8 mouse cellular contexts compared by ENCODE assay signal in genomic region chr19:40894519-40895392, GRCm38 (mm10). TPM values are rescaled to one million over a fixed set of nuclear protein-coding genes. Genes with fewer than 3 reads are reported as not detected.
DNase-seq lines count a peak whose midpoint lies in the region; ATAC-seq and TF ChIP-seq lines count a peak whose summit lies in the region.

Gene Zfp518a (plus strand): TSS chr19:40894705.

- under 1% methylated on average over 80 of the region's 89 CpGs for WGBS in forebrain, embryonic 16.5 days
- WGBS in lung, embryonic 14.5 days, result under 1% methylated on average over 89 of the region's 89 CpGs
- WGBS in olfactory bulb, adult 2 months, result under 1% methylated on average over 89 of the region's 89 CpGs
- WGBS in thymus, adult 2 months, result under 1% methylated on average over 89 of the region's 89 CpGs

- peak within 1 kb of the TSS; percentile 69 for H3K4me2 ChIP-seq in forebrain, embryonic 16.5 days (ENCODE audit: low read length)
- peak within 1 kb of the TSS; percentile 67 for H3K4me2 ChIP-seq in lung, embryonic 14.5 days

- peak; percentile 64 for TF ChIP-seq POLR2A in ES-Bruce4 (IDR thresholded peaks at IDR 0.05; ENCODE audit: insufficient read depth, low read length)
- peak; percentile 44; the same call in 1 of the 2 replicates for TF ChIP-seq POLR2A in olfactory bulb, adult 2 months (IDR thresholded peaks at IDR 0.05; ENCODE audit: insufficient read depth, low read depth, low read length)
- TF ChIP-seq POLR2A in thymus, adult 2 months (IDR thresholded peaks at IDR 0.05; ENCODE audit: control insufficient read depth, extremely low read depth, insufficient read depth, low read length, poor library complexity), result peak; percentile 49; the same call in 1 of the 2 replicates

- intact Hi-C loops in heart, postnatal 36 days (cut with DNase I), result loop anchor here (1.0 to 2.0 kb wide), 2 partner anchors 21 to 64 kb away; partner anchors contain the start of gene Ccnj

- peak; percentile 96 for ATAC-seq in forebrain, embryonic 16.5 days
- peak; percentile 90 for ATAC-seq in lung, embryonic 14.5 days (ENCODE audit: insufficient read depth)

- peak within 1 kb of the TSS; percentile 92 for H3K9ac ChIP-seq in ES-Bruce4 (ENCODE audit: low read depth, poor library complexity, severe bottlenecking)
- peak within 1 kb of the TSS; percentile 78 for H3K9ac ChIP-seq in forebrain, embryonic 16.5 days (replicated peaks; ENCODE audit: low read depth, low read length)
- H3K9ac ChIP-seq in lung, embryonic 14.5 days, result peak within 1 kb of the TSS; percentile 78

- no peaks in the 10 kb centered on the region for H3K9me3 ChIP-seq in ES-Bruce4 (replicated peaks; ENCODE audit: control insufficient read depth, insufficient read depth, low read length, poor library complexity, severe bottlenecking)
- peaks cover 5% of the 10 kb centered on the region; the same call in 1 of the 2 replicates for H3K9me3 ChIP-seq in forebrain, embryonic 16.5 days (ENCODE audit: control insufficient read depth, low read length)
- no peaks in the 10 kb centered on the region for H3K9me3 ChIP-seq in lung, embryonic 14.5 days (ENCODE audit: low read depth, low read length)

- H3K27ac ChIP-seq in ES-Bruce4 (ENCODE audit: insufficient read depth, low read length), result peak within 1 kb of the TSS; percentile 89
- peak within 1 kb of the TSS; percentile 93 for H3K27ac ChIP-seq in forebrain, embryonic 16.5 days (ENCODE audit: low read length)
- H3K27ac ChIP-seq in layer of hippocampus, adult 2 months, result peak within 1 kb of the TSS; percentile 96
- H3K27ac ChIP-seq in lung, embryonic 14.5 days (ENCODE audit: low read depth), result peak within 1 kb of the TSS; percentile 97
- peak within 1 kb of the TSS; percentile 67 for H3K27ac ChIP-seq in olfactory bulb, adult 2 months (ENCODE audit: insufficient read depth, low read depth, low read length)
- H3K27ac ChIP-seq in thymus, adult 2 months (ENCODE audit: control insufficient read depth, insufficient read depth, low read length), result peak within 1 kb of the TSS; percentile 77

- DNase-seq in cerebellum, adult 18-20 months, result peak; percentile 78 to 90
- peak; percentile 88 to 97 for DNase-seq in heart, postnatal 36 days
- peak; percentile 66 to 83 for DNase-seq in layer of hippocampus, adult 2 months (ENCODE audit: low spot score in 2 of 2)
- DNase-seq in lung, embryonic 14.5 days, result peak; percentile 96
- DNase-seq in thymus, adult 2 months, result peak; percentile 83

- H3K4me3 ChIP-seq in ES-Bruce4 (ENCODE audit: low read depth, low read length), result peak within 1 kb of the TSS; percentile 95
- H3K4me3 ChIP-seq in forebrain, embryonic 16.5 days (replicated peaks; ENCODE audit: low read length), result peak within 1 kb of the TSS; percentile 84
- H3K4me3 ChIP-seq in layer of hippocampus, adult 2 months, result peak within 1 kb of the TSS; percentile 95
- H3K4me3 ChIP-seq in lung, embryonic 14.5 days (ENCODE audit: low read depth, low read length), result peak within 1 kb of the TSS; percentile 75
- peak within 1 kb of the TSS; percentile 63 for H3K4me3 ChIP-seq in olfactory bulb, adult 2 months (ENCODE audit: insufficient read depth, low read depth, low read length)
- H3K4me3 ChIP-seq in thymus, adult 2 months (ENCODE audit: control insufficient read depth, insufficient read depth, low read length), result peak within 1 kb of the TSS; percentile 91

- TF ChIP-seq EP300 in ES-Bruce4 (IDR thresholded peaks at IDR 0.05; ENCODE audit: insufficient read depth, low read depth, low read length), result no peak

- H3K27me3 ChIP-seq in ES-Bruce4 (ENCODE audit: control insufficient read depth, insufficient read depth, low read length, poor library complexity, severe bottlenecking), result no peaks in the 10 kb centered on the region
- H3K27me3 ChIP-seq in forebrain, embryonic 16.5 days (replicated peaks; ENCODE audit: control insufficient read depth, insufficient read depth, low read length), result peaks cover 25% of the 10 kb centered on the region
- H3K27me3 ChIP-seq in lung, embryonic 14.5 days (ENCODE audit: insufficient read depth, low read length), result 0 out of 2 replicates have a peak, but pooled peaks cover 13% of the 10 kb centered on the region
- no peaks in the 10 kb centered on the region for H3K27me3 ChIP-seq in thymus, adult 2 months (ENCODE audit: control insufficient read depth, insufficient read depth, low read length)

- no peak for TF ChIP-seq CTCF in ES-Bruce4 (IDR thresholded peaks at IDR 0.05; ENCODE audit: low read depth, low read length)
- TF ChIP-seq CTCF in layer of hippocampus, adult 2 months (conservative IDR thresholded peaks at IDR 0.05), result no peak
- TF ChIP-seq CTCF in lung, embryonic 14.5 days (IDR thresholded peaks at IDR 0.05; ENCODE audit: low read depth), result no peak
- no peak for TF ChIP-seq CTCF in olfactory bulb, adult 2 months (IDR thresholded peaks at IDR 0.05; ENCODE audit: insufficient read depth, low read depth, low read length)
- no peak for TF ChIP-seq CTCF in thymus, adult 2 months (IDR thresholded peaks at IDR 0.05; ENCODE audit: borderline replicate concordance, control insufficient read depth, extremely low read depth, insufficient read depth, low read length, poor library complexity)

- H3K4me1 ChIP-seq in ES-Bruce4 (ENCODE audit: control insufficient read depth, insufficient read depth, low read length), result no peaks in the 10 kb centered on the region
- H3K4me1 ChIP-seq in forebrain, embryonic 16.5 days (replicated peaks; ENCODE audit: control insufficient read depth, insufficient read depth, low read length), result peaks cover 4% of the 10 kb centered on the region
- H3K4me1 ChIP-seq in lung, embryonic 14.5 days (ENCODE audit: insufficient read depth), result no peaks in the 10 kb centered on the region
- no peaks in the 10 kb centered on the region for H3K4me1 ChIP-seq in olfactory bulb, adult 2 months (ENCODE audit: control insufficient read depth, insufficient read depth, low read length)
- peaks cover 2% of the 10 kb centered on the region; the same call in 1 of the 2 replicates for H3K4me1 ChIP-seq in thymus, adult 2 months (replicated peaks; ENCODE audit: control insufficient read depth, insufficient read depth, low read length)

- H3K36me3 ChIP-seq in ES-Bruce4 (ENCODE audit: control insufficient read depth, insufficient read depth, low read length, poor library complexity, severe bottlenecking), result peaks cover 2% of the 10 kb centered on the region; the same call in 1 of the 2 replicates
- H3K36me3 ChIP-seq in forebrain, embryonic 16.5 days (ENCODE audit: control insufficient read depth, insufficient read depth), result no peaks in the 10 kb centered on the region
- 0 out of 2 replicates have a peak, but pooled peaks cover 7% of the 10 kb centered on the region for H3K36me3 ChIP-seq in lung, embryonic 14.5 days (ENCODE audit: insufficient read depth)
- no peaks in the 10 kb centered on the region; the same call in 1 of the 2 replicates for H3K36me3 ChIP-seq in thymus, adult 2 months (ENCODE audit: control insufficient read depth, insufficient read depth, low read length)

RNA-seq across cellular contexts. Expression of gene Zfp518a, which starts in this region (rescaled TPM):
- 34.4 and 41.3 TPM in 2 replicates for polyA plus RNA-seq in ES-Bruce4 (2011; ENCODE audit: insufficient read depth, insufficient read length, low read depth, missing spikeins)
- 6.4 and 6.8 TPM in 2 replicates for polyA plus RNA-seq in forebrain, embryonic 16.5 days (2015; fragmentation: Nextera tagmentation; extraction: Ambion mirVana)
- 1 to 10 TPM; 6.7 to 7.9 TPM for total RNA-seq in heart, postnatal 36 days (2021)
- 1 to 10 TPM; 8.1 to 8.6 TPM for total RNA-seq in layer of hippocampus, adult 2 months (2021)
- polyA plus RNA-seq in lung, embryonic 14.5 days (2014; fragmentation: Nextera tagmentation; extraction: Ambion mirVana), result 14.5 and 15.6 TPM in 2 replicates
- polyA plus RNA-seq in olfactory bulb, adult 2 months (2012; ENCODE audit: insufficient read depth, insufficient read length, low replicate concordance, missing spikeins), result not detected in 2 replicates
- 1.7 and 2.0 TPM in 2 replicates for polyA plus RNA-seq in thymus, adult 2 months (2012; rRNA removed)

Comparison
In these comparisons a context has a peak if more than half of its experiments do, and no peak if none do; other contexts are left out.
1. Peak in every context shown above with its lines: DNase-seq, ATAC-seq, H3K4me3 ChIP-seq and H3K27ac ChIP-seq.